Mouse (Mus musculus) B cell, adult 2 months (primary cell): ENCODE measurements around the gene Taf3.

ENCODE experiments used
- DNase-seq, 2 experiments: peaks; one replicate each; pipeline ENCODE4 v3.0.0; 2022

Gene Taf3

DNA sequence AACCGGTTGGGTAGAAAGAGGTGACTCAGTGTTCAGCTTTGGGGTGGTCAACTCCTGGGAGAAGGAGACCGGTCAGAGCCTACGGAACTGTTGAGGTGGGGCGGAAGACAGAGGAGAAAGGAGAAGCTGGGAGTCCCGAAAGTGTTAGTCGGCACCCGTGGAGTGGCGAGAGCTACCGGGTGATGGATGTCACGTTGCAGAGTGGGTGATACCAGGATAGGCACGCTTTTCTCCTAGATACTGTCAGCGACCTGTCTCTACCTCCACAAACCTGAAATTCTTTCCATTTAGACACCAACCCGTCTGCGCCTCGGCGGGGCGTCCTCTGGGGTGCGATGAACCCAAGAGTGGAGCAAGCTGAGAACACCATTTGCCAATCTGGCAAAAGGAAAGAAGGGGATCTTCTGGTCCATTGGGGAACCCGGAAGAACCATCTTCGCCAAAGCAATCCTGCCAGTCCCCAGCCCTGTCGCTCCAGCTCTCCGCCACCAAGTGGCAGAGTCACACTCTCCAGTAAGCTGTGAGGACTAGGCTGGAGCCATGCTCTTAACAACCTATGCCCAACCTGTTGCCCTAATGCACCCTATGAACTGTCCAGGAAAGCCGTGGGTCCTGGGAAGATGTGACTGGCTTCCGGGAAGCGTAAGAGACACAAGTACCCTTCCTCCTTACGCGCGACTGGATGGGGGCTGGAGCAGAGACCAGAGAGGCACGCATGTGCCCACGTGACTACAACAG, 159.3 kb downstream of the Taf3 start, which contains the start of gene 9230102O04Rik:
Gene 9230102O04Rik, minus strand, starts transcription at position 628 of the 738 bp plus-strand sequence.
- peak in 1 of 2 experiments; percentile 46 for DNase-seq

GRCm38 (mm10) chr2:9887636-9888035, 160.8 kb downstream of the Taf3 start:
- no peak for DNase-seq

GRCm38 (mm10) chr2:9886921-9887610, 161.3 kb downstream of the Taf3 start:
- no peak for DNase-seq

- no peak for DNase-seq
Measured at GRCm38 (mm10) chr2:9886031-9886430, 162.4 kb downstream of the Taf3 start.

- no peak for DNase-seq
Measured at GRCm38 (mm10) chr2:9885217-9885770, 163.1 kb downstream of the Taf3 start.

- DNase-seq = no peak
Measured at GRCm38 (mm10) chr2:9884533-9885216, 163.7 kb downstream of the Taf3 start.

DNA sequence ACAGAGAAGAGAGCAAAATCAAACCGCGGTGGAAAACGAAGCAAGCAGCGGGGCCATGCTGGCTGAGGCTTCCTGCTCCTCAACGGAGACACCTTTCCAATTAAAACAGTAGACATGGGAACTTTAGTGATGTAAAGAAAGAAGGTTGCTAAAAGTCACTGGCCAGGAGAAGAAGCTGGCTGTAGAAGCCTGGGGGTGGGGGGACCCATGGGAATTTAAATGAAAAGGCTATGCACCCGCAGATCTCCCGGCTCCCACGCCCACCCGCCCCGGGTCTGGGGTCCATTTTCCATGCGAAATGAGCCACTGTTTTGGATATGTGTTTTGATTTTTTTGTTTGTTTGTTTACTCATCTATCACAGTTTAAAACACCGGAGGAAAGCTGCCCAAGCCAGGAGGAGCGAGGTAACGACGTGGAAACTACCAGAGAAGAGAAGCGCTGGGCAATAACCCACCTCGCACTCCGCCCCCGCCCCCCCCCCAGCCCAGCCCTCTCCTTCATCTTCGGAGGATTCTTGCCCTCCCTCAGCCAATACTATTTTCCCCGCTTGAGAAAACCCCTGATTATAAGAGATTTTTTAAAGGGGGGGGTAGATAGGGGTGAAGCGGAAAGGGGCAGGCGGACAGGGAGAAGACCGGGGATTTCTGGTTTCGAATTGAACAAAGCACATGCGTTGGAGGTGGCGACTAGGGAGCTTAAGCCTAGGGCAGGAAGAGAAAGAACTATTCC, 164.4 kb downstream of the Taf3 start:
- DNase-seq = no peak

DNA sequence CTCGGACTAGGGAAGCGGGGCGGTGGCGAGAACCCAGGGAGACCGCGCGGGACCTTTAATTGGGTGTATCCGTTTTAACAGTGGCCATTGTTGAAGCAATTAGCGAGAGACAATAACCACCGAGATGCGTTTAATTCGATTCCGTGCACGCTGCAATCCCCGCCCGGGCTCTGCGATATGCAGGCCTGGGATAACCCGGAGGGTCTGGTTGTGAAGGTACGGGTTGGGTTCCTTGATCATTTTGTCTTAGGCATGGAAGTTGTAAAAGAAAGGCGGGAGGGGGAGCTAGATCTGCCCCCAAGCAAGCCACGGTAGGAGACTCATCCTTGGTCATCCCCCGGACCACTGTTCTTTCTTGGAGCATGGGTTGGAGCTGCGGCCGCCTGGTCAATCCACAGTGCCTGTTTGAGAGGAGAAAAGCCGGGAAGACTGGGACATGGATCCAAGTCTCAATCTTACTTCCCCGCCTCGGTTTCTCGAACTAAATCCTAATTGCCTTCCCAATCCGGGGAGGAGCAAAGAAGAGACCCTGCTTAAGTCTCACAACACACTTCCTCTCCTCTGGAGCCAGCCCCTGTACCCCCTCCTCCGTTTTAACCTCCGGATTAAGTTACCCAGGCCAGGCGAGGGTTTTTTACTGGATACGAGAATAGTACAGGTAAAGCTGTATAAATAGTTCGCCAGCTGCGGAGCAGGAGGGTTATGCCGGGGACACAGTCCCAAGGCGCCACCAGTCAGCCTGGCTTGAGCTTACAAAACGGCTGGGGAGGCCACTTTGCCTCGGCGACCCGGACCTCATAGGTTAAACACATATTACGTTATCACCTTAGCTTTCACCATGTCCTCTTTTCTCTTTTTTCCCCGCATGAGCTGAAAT, 165.2 kb downstream of the Taf3 start:
- DNase-seq = peak; percentile 42 to 55

GRCm38 (mm10) chr2:9882371-9882925, 165.9 kb downstream of the Taf3 start:
- peak; percentile 48 to 56 for DNase-seq

DNA sequence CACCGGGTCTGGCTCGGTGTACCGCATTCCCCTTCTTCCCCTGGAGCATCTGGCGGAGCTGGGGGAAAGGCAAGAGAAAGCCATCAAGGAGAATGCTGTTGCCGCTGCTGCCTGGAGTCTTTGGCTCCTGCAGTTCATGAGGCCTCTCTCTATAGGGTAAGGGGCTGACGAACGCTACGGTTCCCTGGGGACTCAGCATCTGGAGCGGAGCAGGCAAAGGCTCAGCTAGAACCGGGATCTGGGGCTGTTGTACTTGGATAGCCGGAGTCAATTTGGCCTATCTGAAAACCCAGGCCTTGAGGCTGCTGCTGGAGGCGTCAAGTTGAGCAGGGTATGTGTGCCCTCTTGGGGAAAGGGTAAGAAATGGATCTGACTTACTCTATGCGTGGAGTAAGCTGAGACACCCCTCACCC, 166.8 kb downstream of the Taf3 start:
- peak in 1 of 2 experiments; percentile 41 for DNase-seq

GRCm38 (mm10) chr2:9881051-9881591, 167.3 kb downstream of the Taf3 start, which contains the start of gene 4930412O13Rik:
Gene 4930412O13Rik (plus strand): TSS chr2:9881252.
- no peak for DNase-seq

DNA sequence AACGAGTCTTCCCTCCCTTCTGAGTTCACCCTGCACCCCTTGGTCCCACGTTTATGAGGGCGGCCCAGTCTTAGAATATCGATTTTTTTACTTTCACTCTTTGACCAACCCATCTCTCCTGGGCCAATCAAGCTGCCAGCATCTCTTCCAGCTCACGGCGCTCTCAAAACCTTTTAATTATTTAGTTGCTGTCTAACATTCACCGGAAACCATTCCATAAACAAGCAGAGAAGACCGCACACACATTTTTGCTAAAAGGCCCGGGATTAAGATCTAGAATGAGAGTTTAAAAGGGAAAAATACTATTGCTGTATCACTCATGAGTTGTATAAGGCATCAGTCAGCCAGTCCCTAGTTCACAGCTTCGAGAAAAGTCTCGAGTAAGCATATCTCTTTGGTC, 168.1 kb downstream of the Taf3 start:
- DNase-seq = no peak

DNA sequence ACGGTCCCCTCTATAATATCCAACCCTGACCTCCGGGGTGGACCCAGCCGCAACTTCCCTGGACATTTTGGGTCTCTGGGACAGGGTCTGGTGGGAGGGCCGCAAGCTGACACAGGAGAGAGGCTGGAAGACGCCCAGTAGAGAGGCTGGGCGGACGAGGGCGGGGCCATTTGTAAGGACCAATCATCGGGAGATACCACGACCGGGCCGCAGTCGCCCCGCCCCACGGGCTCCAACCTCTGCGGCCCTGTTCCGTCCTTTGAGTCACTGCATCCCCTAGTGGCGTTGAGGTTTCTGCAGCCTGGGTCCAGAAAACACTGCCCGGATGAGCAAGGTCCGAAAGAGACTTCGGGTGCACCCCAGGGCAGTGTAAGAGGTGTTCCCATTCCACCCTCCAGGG, 168.9 kb downstream of the Taf3 start:
- peak; percentile 86 for DNase-seq

GRCm38 (mm10) chr2:9879092-9879491, 169.3 kb downstream of the Taf3 start:
- no peak for DNase-seq

- DNase-seq = peak; percentile 47 to 53
Measured at GRCm38 (mm10) chr2:9878564-9879081, 169.8 kb downstream of the Taf3 start.

GRCm38 (mm10) chr2:9877966-9878563, 170.3 kb downstream of the Taf3 start:
- peak in 1 of 2 experiments; percentile 38 for DNase-seq

DNA sequence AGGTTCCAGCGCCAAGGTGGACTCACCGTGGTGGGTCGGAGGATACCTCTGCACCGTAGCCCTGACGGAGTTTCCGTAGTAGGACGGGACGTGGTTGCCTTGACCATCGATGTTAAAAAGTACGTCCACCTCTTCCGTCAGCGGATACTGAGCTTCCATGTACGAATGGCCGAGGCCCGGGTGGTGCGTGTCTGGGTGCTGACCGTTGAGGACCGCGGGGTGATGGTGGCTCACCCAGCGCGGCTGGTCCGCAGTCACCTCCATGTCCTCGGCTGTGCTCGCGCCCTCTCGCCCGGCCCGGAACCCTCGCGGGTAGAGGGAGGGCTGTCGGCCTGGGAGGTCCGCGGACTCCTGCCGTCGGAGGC, 171.1 kb downstream of the Taf3 start:
- DNase-seq = peak in 1 of 2 experiments; percentile 55

GRCm38 (mm10) chr2:9876621-9877325, 171.6 kb downstream of the Taf3 start:
- no peak for DNase-seq

DNA sequence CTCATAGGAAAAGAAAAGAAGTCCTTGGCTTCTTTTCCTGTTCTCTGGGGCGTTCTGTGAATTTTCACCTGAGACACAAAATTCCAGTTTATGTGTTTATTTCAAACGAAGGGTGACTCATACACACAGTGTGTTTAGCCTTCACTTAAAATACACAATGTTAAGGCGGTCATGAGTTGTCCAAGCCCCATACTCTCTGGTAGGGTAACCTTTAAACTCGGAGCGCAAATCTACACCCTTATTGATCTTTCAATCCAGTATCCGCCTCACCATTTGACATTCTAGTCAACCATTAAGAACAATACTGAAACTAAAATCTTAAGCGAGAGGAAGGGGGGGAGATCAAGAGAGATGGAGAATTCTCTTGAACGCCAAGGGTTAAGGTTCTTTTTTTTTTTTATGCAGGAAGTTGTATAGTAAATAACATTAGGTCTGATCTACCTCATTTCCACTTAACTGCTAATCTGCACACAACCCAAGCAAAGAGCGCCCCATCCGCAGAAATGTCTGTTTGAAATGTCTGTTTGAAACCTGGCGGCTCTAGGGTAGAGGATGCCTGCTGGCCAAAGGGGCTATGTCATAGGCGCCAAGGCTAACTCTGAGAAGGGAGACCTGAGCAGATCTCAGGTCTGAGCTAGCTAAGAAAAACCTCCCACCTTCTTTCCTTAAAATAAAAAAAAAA, 172.6 kb downstream of the Taf3 start:
- no peak for DNase-seq
